In the genomic region with DNA sequence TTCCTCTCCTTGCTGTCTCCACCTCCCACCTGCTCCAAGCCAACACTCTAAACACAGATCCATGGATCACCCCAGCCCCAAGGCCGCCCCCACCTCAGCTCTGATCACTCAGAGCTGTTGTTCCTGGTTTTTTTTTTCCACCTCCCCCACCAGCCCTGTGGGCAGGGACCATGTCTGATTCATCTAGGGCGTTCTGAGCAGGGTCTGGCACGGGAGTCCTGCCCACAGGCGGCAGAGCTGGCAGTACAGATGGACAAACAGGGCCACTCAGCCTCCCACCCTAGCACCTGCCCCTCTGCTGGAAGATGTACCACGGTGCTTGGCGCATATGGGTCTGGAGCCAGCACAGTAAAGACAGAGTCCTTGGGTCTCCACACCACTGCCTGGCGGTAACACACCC, we compare ENCODE assay signal across 25 mouse cellular contexts.
DNase-seq lines count a peak whose midpoint lies in the region.
"Had no signal": no experiment of that assay in that cellular context is flagged by ENCODE, and none has a peak within 500 bp of the region (broad histone marks: within the 10 kb centered on the region; RNA-seq: fewer than 3 reads in every experiment).

No protein-coding gene starts in this region.

- 84% methylated on average over 7 of the region's 7 CpGs for WGBS in embryonic facial prominence, embryonic 10.5 days

- H3K4me1 ChIP-seq in embryonic facial prominence, embryonic 10.5 days = peaks cover 11% of the 10 kb centered on the region
- H3K4me1 ChIP-seq: liver, embryonic 15.5 days had no signal

- no peaks in the 10 kb centered on the region; the same call in 1 of the 2 replicates for H3K27me3 ChIP-seq in embryonic facial prominence, embryonic 10.5 days (replicated peaks; ENCODE audit: low read depth, poor library complexity, severe bottlenecking)
- H3K27me3 ChIP-seq: embryonic facial prominence, embryonic 12.5 days; heart, embryonic 15.5 days; limb, embryonic 15.5 days; liver, embryonic 15.5 days; lung, embryonic 15.5 days; neural tube, embryonic 13.5 days had no signal

- H3K36me3 ChIP-seq in embryonic facial prominence, embryonic 10.5 days (replicated peaks) = no peaks in the 10 kb centered on the region
- H3K36me3 ChIP-seq: embryonic facial prominence, embryonic 12.5 days; forebrain, embryonic 12.5 days; heart, embryonic 15.5 days; limb, embryonic 15.5 days; liver, embryonic 15.5 days; lung, embryonic 15.5 days; neural tube, embryonic 13.5 days had no signal

- no peak overlapping the region for H3K4me3 ChIP-seq in embryonic facial prominence, embryonic 10.5 days
- H3K4me3 ChIP-seq: embryonic facial prominence, embryonic 12.5 days; erythroblast, embryonic 14.5 days; forebrain, embryonic 12.5 days; heart, embryonic 15.5 days; limb, embryonic 15.5 days; liver, embryonic 15.5 days; lung, embryonic 15.5 days; myocyte; neural tube, embryonic 13.5 days had no signal

- H3K27ac ChIP-seq in embryonic facial prominence, embryonic 10.5 days (replicated peaks) = no peak overlapping the region
- H3K27ac ChIP-seq: embryonic facial prominence, embryonic 12.5 days; forebrain, embryonic 12.5 days; heart, embryonic 15.5 days; hindbrain, embryonic 14.5 days; limb, embryonic 15.5 days; liver, embryonic 15.5 days; lung, embryonic 15.5 days; neural tube, embryonic 13.5 days had no signal

- H3K9me3 ChIP-seq in embryonic facial prominence, embryonic 10.5 days = 0 out of 2 replicates have a peak, but pooled peaks cover 2% of the 10 kb centered on the region
- H3K9me3 ChIP-seq: embryonic facial prominence, embryonic 12.5 days; heart, embryonic 15.5 days; limb, embryonic 15.5 days; liver, embryonic 15.5 days; lung, embryonic 15.5 days had no signal

- peak; percentile 49 to 57 for DNase-seq in layer of hippocampus, adult 18-20 months (ENCODE audit: low spot score in 2 of 2)
- DNase-seq in layer of hippocampus, adult 11-12 months (ENCODE audit: low spot score) = no peak
- peak; percentile 87 for DNase-seq in right cerebral cortex, adult 18-20 months
- no peak for DNase-seq in right cerebral cortex, postnatal 4 days
- DNase-seq in left cerebral cortex, postnatal 25 days (ENCODE audit: low spot score in 2 of 2) = peak; percentile 60 to 96
- DNase-seq in right cerebral cortex, postnatal 36 days (ENCODE audit: low spot score in 2 of 2) = peak; percentile 79 to 88
- DNase-seq in kidney, postnatal 25 days = no peak
- DNase-seq in embryonic facial prominence, embryonic 10.5 days (ENCODE audit: low spot score) = no peak
- DNase-seq: adrenal gland, postnatal 10 days; cerebellum, adult 9-10 months; heart, postnatal 36 days; kidney, adult 2 months; kidney, postnatal 10 days; lung, postnatal 4 days; thymus, postnatal 25 days had no signal

- intact Hi-C loops in left cerebral cortex, postnatal 25 days (cut with DNase I) = loop anchor here (1.0 kb wide), 2 partner anchors 24 to 45 kb away; no protein-coding TSS in a partner anchor

Comparison
In these comparisons a context has a peak if more than half of its experiments do, and no peak if none do; other contexts are left out.
1. DNase-seq: peak in layer of hippocampus, adult 18-20 months (2 of 2), right cerebral cortex, adult 18-20 months (single experiment), left cerebral cortex, postnatal 25 days (2 of 2) and right cerebral cortex, postnatal 36 days (2 of 2); none in layer of hippocampus, adult 11-12 months (single experiment), right cerebral cortex, postnatal 4 days (single experiment), kidney, postnatal 25 days (0 of 2) and embryonic facial prominence, embryonic 10.5 days (single experiment).